Mouse (Mus musculus) retina, postnatal 7 days (tissue): ENCODE data around the gene Adar.

Experiments used
- DNase-seq: peaks from one replicate; pipeline ENCODE4 v3.0.0-alpha.2; 2012; ENCODE audit warnings: low read depth, low spot score

The Adar gene

GRCm38 (mm10) chr3:89730350-89731331 is 15.8 kb downstream of the Adar start:
- peak; percentile 20 for DNase-seq

GRCm38 (mm10) chr3:89732091-89732490 is 17.3 kb downstream of the Adar start:
- DNase-seq: no peak

- no peak for DNase-seq
These were observed 23.7 kb downstream of the Adar start for GRCm38 (mm10) chr3:89738509-89738908.

DNA sequence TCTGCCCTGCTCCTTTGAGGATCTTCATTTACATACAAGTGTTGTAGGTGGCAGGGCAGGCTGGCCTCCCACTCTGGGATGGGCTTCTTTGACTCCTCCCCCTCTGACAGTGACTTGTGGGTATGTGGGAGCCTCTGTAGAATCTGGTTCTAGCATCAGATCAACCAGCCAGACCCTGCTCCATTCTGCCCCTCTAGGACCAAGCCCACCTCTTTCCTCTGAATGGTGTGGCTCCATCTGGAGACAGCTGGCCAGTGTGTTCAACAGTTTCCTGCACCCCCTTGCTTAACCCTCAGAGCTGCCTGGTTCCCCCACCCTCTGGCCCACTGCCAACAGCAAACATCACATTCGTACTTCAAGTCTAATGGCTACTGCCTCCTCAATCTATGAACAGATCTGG is 37.5 kb downstream of the Adar start:
- DNase-seq: no peak

GRCm38 (mm10) chr3:89755283-89755682 is 40.5 kb downstream of the Adar start:
- no peak for DNase-seq

DNA sequence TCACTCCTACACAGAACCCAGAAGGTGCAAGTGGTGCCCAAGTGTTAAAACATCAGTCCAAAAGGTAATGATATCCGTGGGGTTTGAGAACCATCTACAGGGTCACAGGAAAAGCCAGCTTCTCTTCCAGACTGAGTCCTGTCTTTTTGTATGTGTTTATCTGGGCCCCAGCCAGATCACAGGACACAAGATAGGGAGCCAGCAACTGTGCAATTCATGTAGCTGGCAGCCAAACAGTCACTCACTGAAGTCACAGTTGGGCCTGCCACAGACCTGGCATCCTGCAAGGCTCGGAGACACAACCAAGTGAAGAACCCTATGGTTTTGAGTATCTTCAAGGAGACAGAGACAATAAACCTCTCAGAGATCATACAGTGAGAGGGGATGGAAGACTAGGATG is 43.0 kb downstream of the Adar start:
- DNase-seq: no peak

DNA sequence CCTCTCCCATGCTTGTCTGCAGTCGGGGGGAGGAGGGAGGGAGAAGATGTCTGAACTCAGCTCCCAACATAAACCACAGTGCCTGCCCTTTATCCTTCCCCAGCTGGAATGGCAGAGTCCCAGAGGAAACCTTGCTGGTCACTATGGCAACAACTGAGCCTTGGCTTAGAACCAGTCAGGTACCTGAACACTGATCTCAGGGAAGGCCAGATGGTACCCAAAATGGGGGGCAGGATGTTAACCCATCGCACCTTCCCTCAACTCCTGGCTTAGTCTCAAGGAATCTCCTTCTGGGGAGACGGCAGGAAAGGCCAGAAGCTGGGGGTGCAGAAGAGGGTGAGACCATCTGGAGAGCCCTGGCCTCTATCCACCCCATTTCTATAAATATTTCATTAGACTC is 45.0 kb downstream of the Adar start:
- no peak for DNase-seq

GRCm38 (mm10) chr3:89764119-89764724 is 49.4 kb downstream of the Adar start, which contains the start of gene Chrnb2:
Gene Chrnb2 (minus strand): TSS chr3:89764632.
- peak; percentile 29 for DNase-seq

DNA sequence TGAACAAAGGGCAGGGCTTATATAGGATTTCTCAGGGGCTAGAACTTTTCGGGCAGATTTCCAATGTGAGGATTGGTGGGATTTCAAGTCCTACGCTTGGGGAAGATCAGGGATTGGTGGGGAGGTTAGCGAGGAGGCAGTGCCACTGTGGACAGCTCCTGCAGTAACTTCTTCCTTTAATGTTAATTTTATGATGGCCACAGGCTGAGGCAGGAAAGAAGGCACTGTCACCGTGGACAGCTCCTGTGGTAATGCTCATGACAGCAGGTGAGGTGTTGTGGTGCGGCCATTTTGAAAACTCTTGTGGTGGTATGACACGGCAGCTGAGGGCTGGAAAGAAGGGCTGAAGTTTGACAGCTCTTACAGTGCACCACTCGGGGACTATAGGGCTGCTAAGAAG is 54.8 kb downstream of the Adar start:
- no peak for DNase-seq

GRCm38 (mm10) chr3:89770425-89771002 is 55.7 kb downstream of the Adar start:
- no peak for DNase-seq

GRCm38 (mm10) chr3:89772588-89772967 is 57.8 kb downstream of the Adar start:
- DNase-seq: peak; percentile 78

- peak; percentile 89 for DNase-seq
These were observed 58.3 kb downstream of the Adar start, which contains the start of gene Ube2q1 for GRCm38 (mm10) chr3:89772968-89773709. Gene Ube2q1 (plus strand): TSS chr3:89773616.

GRCm38 (mm10) chr3:89773740-89774211 is 59.0 kb downstream of the Adar start:
- no peak for DNase-seq

DNA sequence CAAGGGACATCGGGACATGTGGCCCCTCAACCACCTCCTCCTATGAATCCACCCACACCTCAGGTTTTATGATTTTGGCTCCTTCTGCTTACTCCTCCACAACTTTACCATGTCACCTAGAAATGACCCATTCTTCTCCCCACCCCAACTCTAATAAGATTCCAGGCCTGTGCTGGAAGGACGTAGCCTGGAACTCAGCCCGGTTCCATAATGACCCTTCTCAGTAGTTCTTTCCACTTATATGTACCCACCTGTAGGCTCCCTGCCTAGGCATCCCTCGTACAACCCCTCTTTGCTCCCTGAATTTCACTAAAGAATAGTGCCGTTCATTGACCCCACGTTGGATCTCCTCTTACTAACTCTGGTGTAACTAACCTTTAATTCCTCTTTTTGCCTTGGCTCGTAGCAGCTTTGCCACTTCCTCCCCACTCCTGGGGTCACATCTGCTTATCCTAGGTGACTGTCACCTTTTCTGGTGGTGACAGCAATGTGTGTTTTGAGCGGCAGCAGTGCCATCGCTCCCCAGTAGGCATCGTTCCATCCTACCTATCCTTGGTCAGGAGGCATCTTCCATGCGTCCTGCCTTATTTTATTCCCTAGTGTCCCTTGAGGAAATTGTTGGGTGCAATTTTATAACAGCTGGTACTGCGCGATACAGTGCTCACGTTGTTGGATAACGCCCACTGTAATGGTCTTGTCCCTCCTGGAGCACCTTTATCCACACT is 59.6 kb downstream of the Adar start:
- DNase-seq: no peak

DNA sequence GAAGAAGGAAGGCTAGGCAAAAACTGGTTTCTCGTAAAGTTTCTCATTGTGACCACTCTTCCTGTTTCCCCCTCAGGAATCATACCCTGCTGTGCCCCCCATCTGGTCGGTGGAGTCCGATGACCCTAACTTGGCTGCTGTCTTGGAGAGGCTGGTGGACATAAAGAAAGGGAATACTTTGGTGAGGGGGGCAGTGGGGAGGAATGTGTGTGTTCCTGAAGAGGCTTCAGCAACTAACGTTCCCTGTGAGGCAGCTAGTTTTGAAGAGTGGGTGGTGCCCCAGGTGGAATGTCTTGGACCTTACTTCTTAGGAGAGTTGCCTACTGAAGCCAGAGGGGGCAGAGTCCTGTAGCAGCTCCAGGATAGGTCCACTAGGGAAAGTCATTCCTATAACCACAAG is 61.2 kb downstream of the Adar start:
- DNase-seq: no peak

GRCm38 (mm10) chr3:89780102-89780501 is 65.3 kb downstream of the Adar start:
- DNase-seq: no peak

DNA sequence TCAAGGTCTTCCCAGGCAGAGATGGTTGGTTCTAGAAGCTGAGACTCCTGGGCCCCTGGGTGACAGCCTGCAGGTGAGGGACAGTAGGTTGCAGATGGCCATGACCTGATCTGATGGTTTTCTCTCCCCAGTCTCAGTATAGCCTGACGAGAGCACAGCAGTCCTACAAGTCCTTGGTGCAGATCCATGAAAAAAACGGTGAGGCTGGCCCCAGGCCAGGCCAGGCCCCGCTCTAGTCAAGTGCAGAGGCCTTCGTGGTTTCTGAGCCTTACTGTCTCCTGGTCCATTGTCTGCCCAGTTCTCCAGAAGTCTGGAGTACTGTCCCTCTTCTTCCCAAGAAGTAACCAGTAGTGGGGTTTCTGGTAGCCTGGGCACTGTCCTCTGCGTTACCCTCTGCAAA is 66.8 kb downstream of the Adar start:
- no peak for DNase-seq

GRCm38 (mm10) chr3:89784991-89785753 is 70.3 kb downstream of the Adar start:
- DNase-seq: peak; percentile 59

DNA sequence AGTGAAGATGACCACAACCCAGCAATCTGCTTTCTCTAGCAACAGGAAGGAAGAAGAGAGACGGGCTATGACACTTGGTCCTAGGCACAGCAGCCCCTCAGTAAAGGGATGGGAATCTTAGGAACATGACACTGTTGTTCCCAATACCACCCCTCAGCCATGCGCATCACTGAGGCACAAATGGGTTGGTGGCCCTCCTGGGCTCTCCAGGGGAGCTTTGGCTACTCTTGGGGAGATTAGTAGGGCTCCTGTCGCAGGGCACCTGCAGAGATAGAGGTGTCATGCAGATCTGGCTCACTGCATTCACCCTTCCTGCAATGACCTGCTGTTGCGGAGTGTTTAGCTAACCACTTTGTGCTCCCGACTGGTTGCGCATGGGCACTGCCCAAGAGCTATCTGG is 71.5 kb downstream of the Adar start:
- DNase-seq: no peak

- no peak for DNase-seq
These were observed 74.0 kb downstream of the Adar start for GRCm38 (mm10) chr3:89788680-89789352.
